Mouse (Mus musculus): ENCODE results near the gene Spg11. TPM values are rescaled to one million over a fixed set of nuclear protein-coding genes. Genes with fewer than 3 reads are reported as not detected.

Spg11 gene
- polyA plus RNA-seq, 1 experiment = 14.0 TPM

GRCm38 (mm10) chr2:122153681-122154365, 35.6 kb upstream of the Spg11 start:
- DNase-seq = no peak
- Histone ChIP-seq H3K36me3 (ENCODE audit: control insufficient read depth, insufficient read depth, low read length) (peaks cover 33% of the 10 kb centered on the region), H3K27ac (ENCODE audit: control insufficient read depth, insufficient read depth, low read length) (no peak overlapping the region), H3K4me1 (replicated peaks; ENCODE audit: control insufficient read depth, insufficient read depth, low read length) (peaks cover 24% of the 10 kb centered on the region), H3K4me3 (ENCODE audit: control insufficient read depth, insufficient read depth, low read length) (no peak overlapping the region), H3K27me3 (ENCODE audit: control insufficient read depth, insufficient read depth, low read length) (no peaks in the 10 kb centered on the region)
- TF ChIP-seq CTCF (IDR thresholded peaks at IDR 0.05; ENCODE audit: borderline replicate concordance, control insufficient read depth, extremely low read depth, insufficient read depth, low read length, poor library complexity) (no peak), POLR2A (IDR thresholded peaks at IDR 0.05; ENCODE audit: control insufficient read depth, extremely low read depth, insufficient read depth, low read length, poor library complexity) (no peak)
- WGBS = 77% methylated on average over 7 of the region's 7 CpGs

GRCm38 (mm10) chr2:122152850-122153249, 34.7 kb upstream of the Spg11 start:
- TF ChIP-seq POLR2A (IDR thresholded peaks at IDR 0.05; ENCODE audit: control insufficient read depth, extremely low read depth, insufficient read depth, low read length, poor library complexity) = no peak
- no peak for TF ChIP-seq CTCF (IDR thresholded peaks at IDR 0.05; ENCODE audit: borderline replicate concordance, control insufficient read depth, extremely low read depth, insufficient read depth, low read length, poor library complexity)
- peaks cover 33% of the 10 kb centered on the region for H3K36me3 ChIP-seq (ENCODE audit: control insufficient read depth, insufficient read depth, low read length)
- no peak for DNase-seq
- WGBS = 80% methylated on average over 3 of the region's 3 CpGs
- no peak overlapping the region for H3K4me3 ChIP-seq (ENCODE audit: control insufficient read depth, insufficient read depth, low read length)
- H3K27me3 ChIP-seq (ENCODE audit: control insufficient read depth, insufficient read depth, low read length) = no peaks in the 10 kb centered on the region
- H3K27ac ChIP-seq (ENCODE audit: control insufficient read depth, insufficient read depth, low read length) = no peak overlapping the region
- H3K4me1 ChIP-seq (replicated peaks; ENCODE audit: control insufficient read depth, insufficient read depth, low read length) = peaks cover 21% of the 10 kb centered on the region

- H3K27ac ChIP-seq (ENCODE audit: control insufficient read depth, insufficient read depth, low read length) = no peak overlapping the region
- WGBS = 88% methylated on average over 1 of the region's 1 CpGs
- no peak overlapping the region for H3K4me3 ChIP-seq (ENCODE audit: control insufficient read depth, insufficient read depth, low read length)
- H3K27me3 ChIP-seq (ENCODE audit: control insufficient read depth, insufficient read depth, low read length) = no peaks in the 10 kb centered on the region
- H3K36me3 ChIP-seq (ENCODE audit: control insufficient read depth, insufficient read depth, low read length) = peaks cover 33% of the 10 kb centered on the region
- TF ChIP-seq CTCF (IDR thresholded peaks at IDR 0.05; ENCODE audit: borderline replicate concordance, control insufficient read depth, extremely low read depth, insufficient read depth, low read length, poor library complexity) = no peak
- no peak for TF ChIP-seq POLR2A (IDR thresholded peaks at IDR 0.05; ENCODE audit: control insufficient read depth, extremely low read depth, insufficient read depth, low read length, poor library complexity)
- H3K4me1 ChIP-seq (replicated peaks; ENCODE audit: control insufficient read depth, insufficient read depth, low read length) = peaks cover 21% of the 10 kb centered on the region
- DNase-seq = no peak
Measured at GRCm38 (mm10) chr2:122151221-122151620, 33.0 kb upstream of the Spg11 start.

- no peak for DNase-seq
- H3K4me3 ChIP-seq (ENCODE audit: control insufficient read depth, insufficient read depth, low read length) = no peak overlapping the region
- TF ChIP-seq POLR2A (IDR thresholded peaks at IDR 0.05; ENCODE audit: control insufficient read depth, extremely low read depth, insufficient read depth, low read length, poor library complexity) (no peak), CTCF (IDR thresholded peaks at IDR 0.05; ENCODE audit: borderline replicate concordance, control insufficient read depth, extremely low read depth, insufficient read depth, low read length, poor library complexity) (no peak)
Measured at GRCm38 (mm10) chr2:122149716-122150115, 31.5 kb upstream of the Spg11 start.

GRCm38 (mm10) chr2:122149316-122149715, 31.1 kb upstream of the Spg11 start:
- Histone ChIP-seq H3K27ac (ENCODE audit: control insufficient read depth, insufficient read depth, low read length) (no peak overlapping the region), H3K36me3 (ENCODE audit: control insufficient read depth, insufficient read depth, low read length) (peaks cover 25% of the 10 kb centered on the region), H3K4me1 (replicated peaks; ENCODE audit: control insufficient read depth, insufficient read depth, low read length) (peaks cover 13% of the 10 kb centered on the region), H3K4me3 (ENCODE audit: control insufficient read depth, insufficient read depth, low read length) (no peak overlapping the region), H3K27me3 (ENCODE audit: control insufficient read depth, insufficient read depth, low read length) (no peaks in the 10 kb centered on the region)
- TF ChIP-seq POLR2A (IDR thresholded peaks at IDR 0.05; ENCODE audit: control insufficient read depth, extremely low read depth, insufficient read depth, low read length, poor library complexity) = no peak
- TF ChIP-seq CTCF (IDR thresholded peaks at IDR 0.05; ENCODE audit: borderline replicate concordance, control insufficient read depth, extremely low read depth, insufficient read depth, low read length, poor library complexity) = no peak
- DNase-seq = no peak
- 14% methylated on average over 6 of the region's 6 CpGs for WGBS

More at GRCm38 (mm10) chr2:122149716-122150115, 31.5 kb upstream of the Spg11 start:
- H3K27ac ChIP-seq (ENCODE audit: control insufficient read depth, insufficient read depth, low read length) = no peak overlapping the region
- peaks cover 29% of the 10 kb centered on the region for H3K36me3 ChIP-seq (ENCODE audit: control insufficient read depth, insufficient read depth, low read length)
- no peaks in the 10 kb centered on the region for H3K27me3 ChIP-seq (ENCODE audit: control insufficient read depth, insufficient read depth, low read length)
- 19% methylated on average over 3 of the region's 3 CpGs for WGBS
- peaks cover 13% of the 10 kb centered on the region for H3K4me1 ChIP-seq (replicated peaks; ENCODE audit: control insufficient read depth, insufficient read depth, low read length)

GRCm38 (mm10) chr2:122148242-122148917, 30.2 kb upstream of the Spg11 start:
- under 1% methylated on average over 18 of the region's 18 CpGs for WGBS

More at GRCm38 (mm10) chr2:122148242-122148917, 30.2 kb upstream of the Spg11 start:
- DNase-seq = peak; percentile 69
- H3K27me3 ChIP-seq (ENCODE audit: control insufficient read depth, insufficient read depth, low read length) = no peaks in the 10 kb centered on the region
- H3K4me1 ChIP-seq (replicated peaks; ENCODE audit: control insufficient read depth, insufficient read depth, low read length) = peaks cover 13% of the 10 kb centered on the region
- TF ChIP-seq CTCF (IDR thresholded peaks at IDR 0.05; ENCODE audit: borderline replicate concordance, control insufficient read depth, extremely low read depth, insufficient read depth, low read length, poor library complexity) (no peak), POLR2A (IDR thresholded peaks at IDR 0.05; ENCODE audit: control insufficient read depth, extremely low read depth, insufficient read depth, low read length, poor library complexity) (no peak)
- H3K4me3 ChIP-seq (ENCODE audit: control insufficient read depth, insufficient read depth, low read length) = peak overlapping the region; percentile 99
- peaks cover 21% of the 10 kb centered on the region for H3K36me3 ChIP-seq (ENCODE audit: control insufficient read depth, insufficient read depth, low read length)
- peak overlapping the region; percentile 75 for H3K27ac ChIP-seq (ENCODE audit: control insufficient read depth, insufficient read depth, low read length)

All from thymus, adult 2 months (tissue).